Mouse (Mus musculus): ENCODE measurements around the gene Gm8334. TPM values are rescaled to one million over a fixed set of nuclear protein-coding genes. Genes with fewer than 3 reads are reported as not detected.

Gene Gm8334
- polyA plus RNA-seq (2012; rRNA removed; ENCODE audit: low replicate concordance), result not detected in 2 replicates

DNA sequence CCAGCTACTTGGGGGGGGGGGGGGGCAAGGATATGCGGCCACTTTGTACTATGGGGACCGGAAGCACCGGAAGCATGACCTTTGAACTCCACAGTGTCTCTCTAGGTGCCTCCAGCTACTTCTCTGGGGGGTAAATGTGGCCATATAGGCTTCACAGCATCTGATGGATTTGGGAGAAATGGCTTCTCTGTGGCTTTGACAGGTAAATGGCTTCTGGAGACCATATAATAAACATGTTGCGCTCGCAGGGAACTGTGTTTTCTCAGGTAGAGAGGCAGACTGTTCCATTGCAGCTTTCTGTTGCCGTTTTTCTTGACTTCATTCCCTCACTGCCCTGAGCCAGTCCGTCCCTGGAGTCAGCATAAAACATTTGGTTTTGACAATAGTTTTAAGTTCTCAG lies at the start of gene Gm8334:
Gene Gm8334, minus strand, starts transcription at position 101 of the 400 bp plus-strand sequence.

DNA sequence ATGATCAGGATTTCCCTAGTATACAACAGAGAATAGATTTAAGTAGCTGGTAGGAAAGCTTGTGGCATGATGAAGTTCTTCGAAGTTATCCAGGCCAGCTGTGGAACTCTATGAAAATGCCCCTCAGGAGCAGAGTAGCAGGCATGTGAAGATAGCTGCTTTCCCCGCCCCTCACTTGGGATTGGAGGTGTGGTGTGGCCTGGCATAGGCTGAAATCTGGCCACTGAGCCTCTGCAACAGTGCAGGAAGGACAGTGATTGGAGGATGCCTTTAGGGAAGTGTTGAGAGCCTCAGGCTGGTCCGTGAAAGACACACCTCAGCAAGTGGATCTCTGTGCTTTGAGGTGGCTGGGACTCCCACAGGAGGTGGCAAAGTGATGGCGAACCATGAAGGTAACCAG lies 48.3 kb upstream of the Gm8334 start, which contains the start of gene Gm15127:
Gene Gm15127, plus strand, starts transcription at position 301 of the 400 bp plus-strand sequence.

Other genes starting within 250 kb of the Gm8334 start
- gene Gm15114, start 126.2 kb downstream of the Gm8334 start, polyA plus RNA-seq (2012; rRNA removed; ENCODE audit: low replicate concordance), result not detected in 2 replicates
- gene Gm15127, start 48.4 kb upstream of the Gm8334 start, polyA plus RNA-seq (2012; rRNA removed; ENCODE audit: low replicate concordance), result not detected in 2 replicates
- not detected in 2 replicates for gene Luzp4, start 242.5 kb upstream of the Gm8334 start, polyA plus RNA-seq (2012; rRNA removed; ENCODE audit: low replicate concordance)

All from subcutaneous adipose tissue, adult 2 months (tissue).